Mouse (Mus musculus): ENCODE results near the gene Dhx36. TPM values are rescaled to one million over a fixed set of nuclear protein-coding genes. Genes with fewer than 3 reads are reported as not detected.

Gene Dhx36
- 10 to 100 TPM; 16.7 to 18.1 TPM for total RNA-seq (2021)

GRCm38 (mm10) chr3:62506488-62507205 is at the start of gene Dhx36:
Dhx36 (minus strand) TSS chr3:62507004.
- peak; percentile 91 for DNase-seq (ENCODE audit: low spot score)
- intact Hi-C loops (cut with DNase I), result loop anchor here (10.0 kb wide), 1 partner anchor 1142 kb away; the partner anchor contains the start of genes B430305J03Rik and Rap2b

- intact Hi-C loops (cut with DNase I), result no loop called here
- no peak for DNase-seq (ENCODE audit: low spot score)
These were observed 20.8 kb upstream of the Dhx36 start for GRCm38 (mm10) chr3:62527593-62527992.

- no peak for DNase-seq (ENCODE audit: low spot score)
- intact Hi-C loops (cut with DNase I), result no loop called here
These were observed 20.4 kb upstream of the Dhx36 start for GRCm38 (mm10) chr3:62527160-62527559.

- intact Hi-C loops (cut with DNase I), result loop anchor here (10.0 kb wide), 1 partner anchor 1142 kb away; the partner anchor contains the start of genes B430305J03Rik and Rap2b
These were observed 423 bp upstream of the Dhx36 start for GRCm38 (mm10) chr3:62507206-62507647.

GRCm38 (mm10) chr3:62505166-62505900 is 1.5 kb downstream of the Dhx36 start:
- intact Hi-C loops (cut with DNase I), result loop anchor here (10.0 kb wide), 1 partner anchor 1141 kb away; the partner anchor contains the start of genes B430305J03Rik and Rap2b
- no peak for DNase-seq (ENCODE audit: low spot score)

More at GRCm38 (mm10) chr3:62507206-62507647, 423 bp upstream of the Dhx36 start:
- no peak for DNase-seq (ENCODE audit: low spot score)

GRCm38 (mm10) chr3:62499327-62499726 is 7.5 kb downstream of the Dhx36 start:
- intact Hi-C loops (cut with DNase I), result no loop called here
- DNase-seq (ENCODE audit: low spot score), result no peak

GRCm38 (mm10) chr3:62492568-62492967 is 14.2 kb downstream of the Dhx36 start:
- intact Hi-C loops (cut with DNase I), result no loop called here
- DNase-seq (ENCODE audit: low spot score), result no peak

- no peak for DNase-seq (ENCODE audit: low spot score)
- intact Hi-C loops (cut with DNase I), result no loop called here
These were observed 22.5 kb downstream of the Dhx36 start for GRCm38 (mm10) chr3:62484340-62484739.

- intact Hi-C loops (cut with DNase I), result no loop called here
- DNase-seq (ENCODE audit: low spot score), result no peak
These were observed 36.6 kb downstream of the Dhx36 start for GRCm38 (mm10) chr3:62470179-62470578.

- DNase-seq (ENCODE audit: low spot score), result no peak
- intact Hi-C loops (cut with DNase I), result no loop called here
These were observed 42.5 kb downstream of the Dhx36 start for GRCm38 (mm10) chr3:62464276-62464675.

GRCm38 (mm10) chr3:62459483-62459882 is 47.3 kb downstream of the Dhx36 start:
- no peak for DNase-seq (ENCODE audit: low spot score)
- intact Hi-C loops (cut with DNase I), result loop anchor here (2.0 to 5.0 kb wide), 3 partner anchors 121 to 1217 kb away; partner anchors contain the start of gene Arhgef26

GRCm38 (mm10) chr3:62458284-62459013 is 48.4 kb downstream of the Dhx36 start:
- intact Hi-C loops (cut with DNase I), result loop anchor here (2.0 to 5.0 kb wide), 3 partner anchors 120 to 1216 kb away; partner anchors contain the start of gene Arhgef26

GRCm38 (mm10) chr3:62455854-62456253 is 51.0 kb downstream of the Dhx36 start:
- DNase-seq (ENCODE audit: low spot score), result no peak
- intact Hi-C loops (cut with DNase I), result loop anchor here (5.0 kb wide), 2 partner anchors 239 to 1214 kb away; no protein-coding TSS in a partner anchor

More at GRCm38 (mm10) chr3:62458284-62459013, 48.4 kb downstream of the Dhx36 start:
- peak; percentile 15 for DNase-seq (ENCODE audit: low spot score)

GRCm38 (mm10) chr3:62454096-62454495 is 52.7 kb downstream of the Dhx36 start:
- DNase-seq (ENCODE audit: low spot score), result no peak
- intact Hi-C loops (cut with DNase I), result no loop called here

GRCm38 (mm10) chr3:62452961-62453360 is 53.8 kb downstream of the Dhx36 start:
- intact Hi-C loops (cut with DNase I), result no loop called here
- no peak for DNase-seq (ENCODE audit: low spot score)

- no peak for DNase-seq (ENCODE audit: low spot score)
- intact Hi-C loops (cut with DNase I), result no loop called here
These were observed 56.8 kb downstream of the Dhx36 start for GRCm38 (mm10) chr3:62449871-62450496.

GRCm38 (mm10) chr3:62447151-62447550 is 59.7 kb downstream of the Dhx36 start:
- DNase-seq (ENCODE audit: low spot score), result peak; percentile 6
- intact Hi-C loops (cut with DNase I), result no loop called here

GRCm38 (mm10) chr3:62446271-62446670 is 60.5 kb downstream of the Dhx36 start:
- DNase-seq (ENCODE audit: low spot score), result no peak
- intact Hi-C loops (cut with DNase I), result no loop called here

GRCm38 (mm10) chr3:62443582-62444194 is 63.1 kb downstream of the Dhx36 start:
- intact Hi-C loops (cut with DNase I), result loop anchor here (2.0 kb wide), 1 partner anchor 71 kb away; no protein-coding TSS in a partner anchor
- DNase-seq (ENCODE audit: low spot score), result no peak

Data from heart, postnatal 25 days (tissue).